Mouse (Mus musculus) forebrain, embryonic 10.5 days (tissue): Measurements from ENCODE around the gene Eif2b1. TPM values are rescaled to one million over a fixed set of nuclear protein-coding genes. Genes with fewer than 3 reads are reported as not detected.
"Not testable (repeated sequence)": the region's sequence is repeated elsewhere in the genome, so short reads cannot be mapped to it uniquely, and the experiment has no call there.

ENCODE experiments used
- DNase-seq: peaks from one replicate; pipeline ENCODE4 v3.0.0-alpha.2; 2017; ENCODE audit warnings: low spot score; ENCODE audit errors: extremely low spot score
- H3K27ac ChIP-seq: fragments of 300-500 bp; sonication (generic); 2 replicates; pipeline ENCODE4 v1.5.1; 2016; ENCODE audit warnings: mild to moderate bottlenecking
- H3K27me3 ChIP-seq: fragments of 300-500 bp; sonication (generic); 2 replicates; pipeline ENCODE4 v1.6.1; 2016; ENCODE audit warnings: mild to moderate bottlenecking; ENCODE audit not compliant: poor library complexity, severe bottlenecking
- H3K36me3 ChIP-seq: fragments of 300-500 bp; sonication (generic); replicated peaks from 2 replicates; pipeline ENCODE4 v1.6.1; 2016; ENCODE audit warnings: mild to moderate bottlenecking, moderate library complexity
- H3K4me1 ChIP-seq: fragments of 300-500 bp; sonication (generic); 2 replicates; pipeline ENCODE4 v1.6.1; 2016
- H3K4me3 ChIP-seq: fragments of 300-500 bp; sonication (generic); 2 replicates; pipeline ENCODE4 v1.5.1; 2016; ENCODE audit warnings: mild to moderate bottlenecking, moderate library complexity
- H3K9me3 ChIP-seq: fragments of 300-500 bp; sonication (generic); 2 replicates; pipeline ENCODE4 v1.6.1; 2016; ENCODE audit warnings: mild to moderate bottlenecking, moderate library complexity
- WGBS: fragments of 180-500 bp; shearing (Covaris S2); methylation state at CpG from one replicate; pipeline ENCODE4 v1.1.7; 2016; 5-methylcytosine and 5-hydroxymethylcytosine counted together
- polyA plus RNA-seq: library from polyadenylated mRNA; unstranded; fragments of >200 nt; fragmentation: Nextera tagmentation; extraction: Ambion mirVana; gene quantifications from 2 replicates; pipeline ENCODE4 v1.2.1, GENCODE M21; 2016

The Eif2b1 gene
- polyA plus RNA-seq, 1 experiment from 2014 or later = 88.7 TPM

GRCm38 (mm10) chr5:124592768-124593167 lies 13.8 kb upstream of the Eif2b1 start:
- Histone ChIP-seq H3K9me3 (no peaks in the 10 kb centered on the region), H3K27ac (no peak overlapping the region), H3K4me3 (no peak overlapping the region), H3K27me3 (no peaks in the 10 kb centered on the region), H3K4me1 (no peaks in the 10 kb centered on the region), H3K36me3 (peaks cover 89% of the 10 kb centered on the region)
- DNase-seq = no peak
- 96% methylated on average over 3 of the region's 3 CpGs for WGBS

GRCm38 (mm10) chr5:124582515-124582914 lies 3.6 kb upstream of the Eif2b1 start:
- no peaks in the 10 kb centered on the region for H3K27me3 ChIP-seq
- no peak overlapping the region for H3K27ac ChIP-seq
- peaks cover 25% of the 10 kb centered on the region for H3K4me1 ChIP-seq
- 95% methylated on average over 5 of the region's 5 CpGs for WGBS
- H3K36me3 ChIP-seq = peaks cover 56% of the 10 kb centered on the region
- no peaks in the 10 kb centered on the region for H3K9me3 ChIP-seq
- DNase-seq = no peak
- no peak overlapping the region for H3K4me3 ChIP-seq

- H3K4me3 ChIP-seq = no peak overlapping the region
- H3K4me1 ChIP-seq = peaks cover 23% of the 10 kb centered on the region
- 96% methylated on average over 7 of the region's 7 CpGs for WGBS
- no peak for DNase-seq
- no peak overlapping the region for H3K27ac ChIP-seq
- peaks cover 72% of the 10 kb centered on the region for H3K36me3 ChIP-seq
- no peaks in the 10 kb centered on the region for H3K27me3 ChIP-seq
- H3K9me3 ChIP-seq = no peaks in the 10 kb centered on the region
Measured at GRCm38 (mm10) chr5:124575467-124575866, 3.5 kb downstream of the Eif2b1 start.

DNA sequence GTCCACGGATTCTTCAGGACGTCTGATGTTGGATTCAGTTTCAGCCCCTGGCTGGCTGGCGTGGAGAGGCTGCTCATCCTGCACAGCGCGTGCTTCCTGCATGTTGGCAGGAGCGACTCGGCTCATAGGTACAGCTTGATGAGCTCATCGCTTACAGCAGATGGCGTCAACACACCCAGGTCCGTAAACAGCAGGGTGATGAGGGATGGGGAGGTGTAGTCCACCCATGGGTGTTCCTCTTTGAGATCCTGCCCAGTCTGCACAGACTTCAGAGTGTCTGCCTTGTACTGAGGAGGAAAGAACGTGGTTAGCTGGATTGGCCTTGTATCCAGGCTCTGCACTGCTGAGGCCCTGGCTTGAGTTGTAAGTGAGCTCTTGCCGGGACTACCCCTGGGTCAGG lies 7.9 kb downstream of the Eif2b1 start:
- H3K4me1 ChIP-seq = no peaks in the 10 kb centered on the region
- whole genome bisulfite sequencing = 88% methylated on average over 12 of the region's 12 CpGs
- H3K27ac ChIP-seq = no peak overlapping the region
- no peak for DNase-seq
- H3K9me3 ChIP-seq = no peaks in the 10 kb centered on the region
- no peak overlapping the region for H3K4me3 ChIP-seq
- H3K36me3 ChIP-seq = peaks cover 100% of the 10 kb centered on the region
- H3K27me3 ChIP-seq = no peaks in the 10 kb centered on the region

GRCm38 (mm10) chr5:124555145-124555544 lies 23.8 kb downstream of the Eif2b1 start:
- Histone ChIP-seq H3K4me1 (peaks cover 17% of the 10 kb centered on the region), H3K27me3 (no peaks in the 10 kb centered on the region), H3K4me3 (no peak overlapping the region), H3K27ac (no peak overlapping the region), H3K36me3 (peaks cover 68% of the 10 kb centered on the region), H3K9me3 (no peaks in the 10 kb centered on the region)
- WGBS = 81% methylated on average over 1 of the region's 1 CpGs
- no peak for DNase-seq

DNA sequence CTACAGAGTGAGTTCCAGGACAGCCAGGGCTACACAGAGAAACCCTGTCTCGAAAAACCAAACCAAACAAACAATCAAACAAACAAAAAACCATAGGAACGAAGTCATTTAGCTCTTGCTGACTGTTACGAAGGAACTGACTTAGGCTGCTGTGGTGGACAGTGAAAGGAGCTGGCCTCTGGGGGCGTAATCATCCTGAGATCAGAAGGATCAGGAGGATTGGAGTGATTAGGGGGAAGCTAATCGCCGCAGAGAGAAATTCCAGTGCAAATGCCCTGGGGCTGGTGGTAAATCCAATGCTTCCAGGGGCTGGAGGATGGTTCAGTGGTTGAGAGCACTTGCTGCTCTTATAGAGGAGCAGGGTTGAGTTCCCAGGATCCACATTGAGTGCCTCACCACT lies 25.3 kb downstream of the Eif2b1 start:
- Histone ChIP-seq H3K36me3 (peaks cover 57% of the 10 kb centered on the region), H3K4me1 (peaks cover 17% of the 10 kb centered on the region), H3K9me3 (no peaks in the 10 kb centered on the region), H3K4me3 (peak overlapping the region; percentile 90), H3K27ac (no peak overlapping the region), H3K27me3 (no peaks in the 10 kb centered on the region)
- DNase-seq = no peak
- WGBS = 75% methylated on average over 6 of the region's 6 CpGs

- Histone ChIP-seq H3K36me3 (peaks cover 57% of the 10 kb centered on the region), H3K27me3 (no peaks in the 10 kb centered on the region), H3K4me3 (peak within 1 kb of the TSS; percentile 90), H3K9me3 (no peaks in the 10 kb centered on the region), H3K27ac (peak within 1 kb of the TSS; percentile 86), H3K4me1 (peaks cover 17% of the 10 kb centered on the region)
- DNase-seq = peak; percentile 91
- WGBS = under 1% methylated on average over 66 of the region's 66 CpGs
Measured at GRCm38 (mm10) chr5:124552558-124553307, 26.2 kb downstream of the Eif2b1 start, which contains the start of gene Ddx55. Ddx55 (plus strand) TSS chr5:124552864.

- Histone ChIP-seq H3K9me3 (no peaks in the 10 kb centered on the region), H3K27me3 (no peaks in the 10 kb centered on the region), H3K36me3 (peaks cover 57% of the 10 kb centered on the region), H3K4me1 (peaks cover 17% of the 10 kb centered on the region), H3K27ac (peak overlapping the region; percentile 86), H3K4me3 (peak overlapping the region; percentile 90)
- DNase-seq = no peak
- WGBS = 17% methylated on average over 9 of the region's 9 CpGs
Measured at GRCm38 (mm10) chr5:124552094-124552472, 26.8 kb downstream of the Eif2b1 start.

- DNase-seq, H3K9me3 ChIP-seq, H3K27me3 ChIP-seq: not testable (repeated sequence)
- Histone ChIP-seq H3K4me3 (peak overlapping the region; percentile 90), H3K27ac (peak overlapping the region; percentile 86), H3K36me3 (peaks cover 57% of the 10 kb centered on the region), H3K4me1 (peaks cover 17% of the 10 kb centered on the region)
- 30% methylated on average over 5 of the region's 5 CpGs for WGBS
Measured at GRCm38 (mm10) chr5:124551349-124552093, 27.4 kb downstream of the Eif2b1 start.

DNA sequence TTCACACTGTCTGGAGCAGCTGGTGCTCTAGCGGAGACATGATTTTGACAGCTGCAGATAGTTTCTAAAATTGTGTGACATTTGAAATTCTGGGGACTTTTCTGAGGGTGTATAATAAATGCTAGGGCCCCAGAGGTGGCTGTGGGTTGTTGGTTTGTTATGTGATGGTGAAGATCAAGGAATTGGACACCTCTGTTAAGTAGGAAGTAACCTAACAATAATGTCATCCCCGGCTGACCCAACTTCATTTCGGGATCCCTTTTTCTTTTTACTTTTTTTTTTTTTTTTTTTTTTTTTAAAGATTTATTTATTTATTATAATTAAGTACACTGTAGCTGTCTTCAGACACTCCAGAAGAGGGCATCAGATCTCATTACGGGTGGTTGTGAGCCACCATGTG lies 28.2 kb downstream of the Eif2b1 start:
- H3K27ac ChIP-seq, H3K27me3 ChIP-seq, DNase-seq, H3K4me3 ChIP-seq, H3K9me3 ChIP-seq: not testable (repeated sequence)
- WGBS = 88% methylated on average over 4 of the region's 4 CpGs
- peaks cover 57% of the 10 kb centered on the region for H3K36me3 ChIP-seq
- peaks cover 17% of the 10 kb centered on the region for H3K4me1 ChIP-seq

GRCm38 (mm10) chr5:124541602-124541973 lies 37.3 kb downstream of the Eif2b1 start:
- Histone ChIP-seq H3K4me1 (peaks cover 20% of the 10 kb centered on the region), H3K27me3 (no peaks in the 10 kb centered on the region; the same call in 1 of the 2 replicates), H3K9me3 (no peaks in the 10 kb centered on the region), H3K27ac (peak overlapping the region; percentile 91), H3K4me3 (peak overlapping the region; percentile 90), H3K36me3 (peaks cover 44% of the 10 kb centered on the region)
- WGBS = 18% methylated on average over 8 of the region's 8 CpGs
- no peak for DNase-seq

DNA sequence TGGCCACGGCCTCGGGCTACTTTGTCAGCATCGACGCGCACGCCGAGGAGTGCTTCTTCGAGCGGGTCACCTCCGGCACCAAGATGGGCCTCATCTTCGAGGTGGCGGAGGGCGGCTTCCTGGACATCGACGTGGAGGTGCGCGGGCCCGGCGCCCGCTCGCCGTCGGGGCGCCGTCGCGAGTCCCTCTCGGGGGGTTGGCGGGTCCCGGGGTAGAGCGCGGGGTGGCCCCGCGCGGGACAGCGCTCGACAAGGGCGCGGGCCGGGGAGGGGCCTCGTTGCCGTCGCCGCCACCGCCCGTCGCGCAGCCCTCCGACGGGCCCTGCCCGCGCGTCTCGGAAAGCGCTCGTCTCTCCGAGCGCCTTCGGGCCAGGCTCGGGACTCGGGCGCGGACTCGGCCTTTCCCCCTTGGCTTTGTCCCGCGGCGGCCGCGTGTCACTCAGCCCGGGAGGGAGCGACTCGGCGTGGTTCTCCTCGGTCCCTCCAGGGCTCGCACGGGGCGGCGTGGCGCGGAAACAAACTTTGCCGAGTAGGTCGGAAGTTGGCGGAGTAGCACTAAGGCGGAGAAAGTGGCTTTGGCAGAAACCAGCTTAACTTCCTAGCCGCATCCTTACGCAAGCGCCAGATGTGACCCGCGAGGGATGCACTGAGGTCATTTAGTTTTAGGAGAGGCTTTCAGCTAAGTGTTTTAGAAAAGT lies 37.9 kb downstream of the Eif2b1 start:
- H3K27me3 ChIP-seq = no peaks in the 10 kb centered on the region; the same call in 1 of the 2 replicates
- under 1% methylated on average over 82 of the region's 89 CpGs for WGBS
- H3K4me1 ChIP-seq = peaks cover 23% of the 10 kb centered on the region
- peak overlapping the region; percentile 90 for H3K4me3 ChIP-seq
- peak overlapping the region; percentile 91 for H3K27ac ChIP-seq
- H3K36me3 ChIP-seq = peaks cover 39% of the 10 kb centered on the region
- DNase-seq = peak; percentile 51
- H3K9me3 ChIP-seq = no peaks in the 10 kb centered on the region
